ENCODE assay signal across 16 mouse cellular contexts in genomic region chr1:151664837-151665431, GRCm38 (mm10).
"Had no signal": no experiment of that assay in that cellular context is flagged by ENCODE, and none has a peak within 500 bp of the region (broad histone marks: within the 10 kb centered on the region; RNA-seq: fewer than 3 reads in every experiment).

No protein-coding gene starts in this region.

- H3K9me3 ChIP-seq: limb, embryonic 12.5 days; liver, embryonic 13.5 days; midbrain, embryonic 13.5 days; neural tube, embryonic 15.5 days had no signal

- H3K27me3 ChIP-seq: limb, embryonic 12.5 days; liver, embryonic 13.5 days; midbrain, embryonic 13.5 days; neural tube, embryonic 15.5 days had no signal

- H3K4me3 ChIP-seq: layer of hippocampus, adult 2 months; limb, embryonic 12.5 days; liver, embryonic 13.5 days; midbrain, embryonic 13.5 days; neural tube, embryonic 15.5 days had no signal

- H3K4me2 ChIP-seq: limb, embryonic 12.5 days; liver, embryonic 13.5 days; midbrain, embryonic 13.5 days; neural tube, embryonic 15.5 days had no signal

- H3K9ac ChIP-seq: limb, embryonic 12.5 days; liver, embryonic 13.5 days; liver, postnatal 0 days; midbrain, embryonic 13.5 days; neural tube, embryonic 15.5 days had no signal

- ATAC-seq: intestine, postnatal 0 days; liver, postnatal 0 days; midbrain, embryonic 13.5 days had no signal

- H3K36me3 ChIP-seq: limb, embryonic 12.5 days; liver, embryonic 13.5 days; midbrain, embryonic 13.5 days; neural tube, embryonic 15.5 days had no signal

- DNase-seq: kidney, adult 9 months; kidney, postnatal 10 days; kidney, postnatal 4 days; liver; liver, embryonic 13.5 days; liver, postnatal 0 days; retina, postnatal 1 day; right cerebral cortex, postnatal 4 days; spleen, adult 18-20 months; thymus, adult 18-20 months; thymus, postnatal 14 days had no signal

- H3K27ac ChIP-seq: layer of hippocampus, adult 2 months; limb, embryonic 12.5 days; liver, embryonic 13.5 days; midbrain, embryonic 13.5 days; neural tube, embryonic 15.5 days had no signal

- H3K4me1 ChIP-seq: limb, embryonic 12.5 days; midbrain, embryonic 13.5 days; neural tube, embryonic 15.5 days had no signal
